Mouse (Mus musculus): ENCODE results near the gene Elf2. TPM values are rescaled to one million over a fixed set of nuclear protein-coding genes. Genes with fewer than 3 reads are reported as not detected.
"Not testable (repeated sequence)": the region's sequence is repeated elsewhere in the genome, so short reads cannot be mapped to it uniquely, and the experiment has no call there.

Gene Elf2
- polyA plus RNA-seq, 1 experiment from 2014 or later: 35.4 TPM

GRCm38 (mm10) chr3:51318053-51318452, 22.4 kb downstream of the Elf2 start:
- not testable (repeated sequence) for DNase-seq (ENCODE audit: low spot score); H3K27me3 ChIP-seq (ENCODE audit: insufficient read depth, poor library complexity, severe bottlenecking); H3K4me3 ChIP-seq; H3K27ac ChIP-seq; H3K4me1 ChIP-seq (replicated peaks); H3K9me3 ChIP-seq
- H3K36me3 ChIP-seq: peaks cover 64% of the 10 kb centered on the region
- WGBS: 84% methylated on average over 3 of the region's 3 CpGs

GRCm38 (mm10) chr3:51316876-51317275, 23.6 kb downstream of the Elf2 start:
- WGBS: 92% methylated on average over 10 of the region's 10 CpGs
- Histone ChIP-seq H3K36me3 (peaks cover 57% of the 10 kb centered on the region), H3K9me3 (no peaks in the 10 kb centered on the region), H3K4me3 (no peak overlapping the region), H3K4me1 (replicated peaks) (no peaks in the 10 kb centered on the region; the same call in 1 of the 2 replicates), H3K27ac (no peak overlapping the region), H3K27me3 (ENCODE audit: insufficient read depth, poor library complexity, severe bottlenecking) (no peaks in the 10 kb centered on the region)
- no peak for DNase-seq (ENCODE audit: low spot score)

- 42% methylated on average over 9 of the region's 9 CpGs for WGBS
- peaks cover 38% of the 10 kb centered on the region for H3K36me3 ChIP-seq
- no peak for DNase-seq (ENCODE audit: low spot score)
- no peaks in the 10 kb centered on the region for H3K27me3 ChIP-seq (ENCODE audit: insufficient read depth, poor library complexity, severe bottlenecking)
- no peaks in the 10 kb centered on the region for H3K9me3 ChIP-seq
- H3K4me1 ChIP-seq (replicated peaks): peaks cover 15% of the 10 kb centered on the region
- H3K27ac ChIP-seq: no peak overlapping the region
- no peak overlapping the region for H3K4me3 ChIP-seq
Observed at GRCm38 (mm10) chr3:51311638-51312037, 28.8 kb downstream of the Elf2 start.

DNA sequence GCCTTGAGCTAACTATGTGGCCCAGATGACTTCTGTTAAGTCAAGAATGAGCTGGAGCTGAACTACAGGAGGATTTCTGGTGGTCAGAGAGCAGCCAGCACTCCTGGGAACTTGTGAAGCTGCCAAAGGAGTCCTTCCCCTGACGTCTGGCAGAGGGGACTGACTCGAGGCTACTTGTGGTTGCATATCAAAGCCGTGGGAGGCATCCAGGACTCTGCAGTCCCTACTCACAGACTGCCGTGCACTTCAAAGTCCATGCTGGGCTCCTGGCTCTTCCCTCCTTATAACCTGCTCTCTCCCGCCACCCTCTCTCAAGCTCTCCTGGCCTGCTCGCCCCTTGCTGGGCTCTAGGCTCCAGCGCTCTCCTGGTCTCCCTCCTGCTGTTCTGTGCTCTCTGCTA, 30.4 kb downstream of the Elf2 start:
- Histone ChIP-seq H3K9me3 (no peaks in the 10 kb centered on the region), H3K27me3 (ENCODE audit: insufficient read depth, poor library complexity, severe bottlenecking) (no peaks in the 10 kb centered on the region), H3K27ac (peak overlapping the region; percentile 75), H3K36me3 (peaks cover 52% of the 10 kb centered on the region), H3K4me3 (no peak overlapping the region), H3K4me1 (replicated peaks) (peaks cover 15% of the 10 kb centered on the region)
- WGBS: 36% methylated on average over 7 of the region's 7 CpGs
- no peak for DNase-seq (ENCODE audit: low spot score)

DNA sequence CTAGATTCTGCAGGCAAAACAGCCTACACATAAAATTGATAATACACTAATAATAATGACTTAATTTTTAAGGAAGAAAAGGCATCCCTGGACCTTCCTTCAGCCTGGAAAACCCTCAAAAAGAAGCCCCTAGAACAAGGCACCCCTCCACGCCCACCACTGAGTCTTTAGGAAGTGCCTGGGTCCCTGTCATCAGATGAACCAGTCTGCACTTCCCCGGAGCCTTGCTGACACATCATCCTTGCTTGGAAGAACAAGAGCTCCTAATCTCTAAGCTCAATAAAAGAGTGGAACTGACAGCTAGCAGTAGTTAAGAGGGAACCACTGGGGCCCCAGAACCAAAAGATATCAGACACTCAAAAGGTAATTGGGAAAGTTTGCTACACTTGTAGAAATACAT, 33.8 kb downstream of the Elf2 start:
- DNase-seq (ENCODE audit: low spot score): no peak
- WGBS: 91% methylated on average over 2 of the region's 2 CpGs
- no peak overlapping the region for H3K4me3 ChIP-seq
- no peak overlapping the region for H3K27ac ChIP-seq
- no peaks in the 10 kb centered on the region for H3K27me3 ChIP-seq (ENCODE audit: insufficient read depth, poor library complexity, severe bottlenecking)
- H3K4me1 ChIP-seq (replicated peaks): peaks cover 15% of the 10 kb centered on the region
- H3K9me3 ChIP-seq: peaks cover 8% of the 10 kb centered on the region
- peaks cover 66% of the 10 kb centered on the region for H3K36me3 ChIP-seq

- DNase-seq (ENCODE audit: low spot score): no peak
- no peak overlapping the region for H3K4me3 ChIP-seq
- no peak overlapping the region for H3K27ac ChIP-seq
- H3K36me3 ChIP-seq: peaks cover 72% of the 10 kb centered on the region
- H3K9me3 ChIP-seq: peaks cover 8% of the 10 kb centered on the region
- H3K27me3 ChIP-seq (ENCODE audit: insufficient read depth, poor library complexity, severe bottlenecking): no peaks in the 10 kb centered on the region
- WGBS: 86% methylated on average over 8 of the region's 8 CpGs
- peaks cover 11% of the 10 kb centered on the region for H3K4me1 ChIP-seq (replicated peaks)
Observed at GRCm38 (mm10) chr3:51305961-51306360, 34.5 kb downstream of the Elf2 start.

- H3K27ac ChIP-seq: no peak overlapping the region
- H3K36me3 ChIP-seq: peaks cover 65% of the 10 kb centered on the region
- WGBS: 91% methylated on average over 3 of the region's 3 CpGs
- H3K4me1 ChIP-seq (replicated peaks): no peaks in the 10 kb centered on the region
- no peak overlapping the region for H3K4me3 ChIP-seq
- no peak for DNase-seq (ENCODE audit: low spot score)
- peaks cover 8% of the 10 kb centered on the region for H3K9me3 ChIP-seq
- no peaks in the 10 kb centered on the region for H3K27me3 ChIP-seq (ENCODE audit: insufficient read depth, poor library complexity, severe bottlenecking)
Observed at GRCm38 (mm10) chr3:51302971-51303476, 37.4 kb downstream of the Elf2 start.

DNA sequence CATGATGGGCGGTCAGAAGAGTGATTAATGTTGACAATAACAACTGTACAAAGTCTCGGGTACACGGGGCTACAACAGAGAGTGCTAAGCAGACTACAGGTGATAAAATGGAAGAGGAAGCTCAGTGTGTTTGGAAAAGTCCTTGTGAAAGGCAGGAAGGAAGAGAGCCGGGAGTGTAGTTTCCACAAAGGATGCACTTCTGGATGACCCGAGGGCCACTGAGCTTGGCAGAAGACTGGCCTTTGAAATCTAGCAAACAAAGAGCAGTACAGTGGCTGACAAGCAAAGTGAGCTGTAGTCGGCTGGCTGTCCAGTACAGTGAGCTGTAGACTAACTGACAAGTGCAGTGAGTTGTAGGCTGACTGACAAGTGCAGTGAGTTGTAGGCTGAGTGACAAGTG, 38.9 kb downstream of the Elf2 start:
- Histone ChIP-seq H3K27ac (no peak overlapping the region), H3K9me3 (peaks cover 8% of the 10 kb centered on the region), H3K4me1 (replicated peaks) (no peaks in the 10 kb centered on the region), H3K27me3 (ENCODE audit: insufficient read depth, poor library complexity, severe bottlenecking) (no peaks in the 10 kb centered on the region), H3K4me3 (no peak overlapping the region), H3K36me3 (peaks cover 62% of the 10 kb centered on the region)
- 86% methylated on average over 6 of the region's 6 CpGs for WGBS
- DNase-seq (ENCODE audit: low spot score): no peak

- no peaks in the 10 kb centered on the region for H3K4me1 ChIP-seq (replicated peaks)
- peaks cover 1% of the 10 kb centered on the region; the same call in 1 of the 2 replicates for H3K9me3 ChIP-seq
- H3K36me3 ChIP-seq: peaks cover 42% of the 10 kb centered on the region
- 77% methylated on average over 1 of the region's 1 CpGs for WGBS
- no peaks in the 10 kb centered on the region for H3K27me3 ChIP-seq (ENCODE audit: insufficient read depth, poor library complexity, severe bottlenecking)
- H3K4me3 ChIP-seq: no peak overlapping the region
- no peak overlapping the region for H3K27ac ChIP-seq
- no peak for DNase-seq (ENCODE audit: low spot score)
Observed at GRCm38 (mm10) chr3:51296790-51297189, 43.7 kb downstream of the Elf2 start.

DNA sequence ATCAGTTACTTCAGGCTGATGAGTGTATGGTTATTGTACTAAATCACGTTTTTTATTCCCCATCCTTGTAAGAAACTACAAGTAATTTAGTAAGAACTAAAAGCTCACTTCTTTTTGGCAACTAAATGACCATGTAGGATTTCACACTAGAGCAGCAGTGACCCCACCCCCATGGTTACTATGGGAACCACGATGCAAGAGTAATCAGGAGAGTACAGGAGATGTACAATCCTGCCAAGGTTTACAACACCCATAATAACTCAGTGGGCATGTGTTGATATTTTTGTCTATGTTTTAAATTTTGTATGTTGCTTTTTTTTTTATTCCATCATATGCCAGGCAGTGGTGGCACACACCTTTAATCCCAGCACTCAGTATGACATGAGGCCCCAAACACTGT, 45.2 kb downstream of the Elf2 start:
- Histone ChIP-seq H3K36me3 (peaks cover 31% of the 10 kb centered on the region), H3K4me3 (no peak overlapping the region), H3K27me3 (ENCODE audit: insufficient read depth, poor library complexity, severe bottlenecking) (no peaks in the 10 kb centered on the region), H3K4me1 (replicated peaks) (no peaks in the 10 kb centered on the region), H3K9me3 (no peaks in the 10 kb centered on the region), H3K27ac (no peak overlapping the region)
- 77% methylated on average over 2 of the region's 2 CpGs for WGBS
- no peak for DNase-seq (ENCODE audit: low spot score)

- peaks cover 26% of the 10 kb centered on the region for H3K36me3 ChIP-seq
- DNase-seq (ENCODE audit: low spot score): no peak
- H3K9me3 ChIP-seq: no peaks in the 10 kb centered on the region
- H3K4me3 ChIP-seq: no peak overlapping the region
- H3K27ac ChIP-seq: no peak overlapping the region
- 51% methylated on average over 2 of the region's 2 CpGs for WGBS
- H3K27me3 ChIP-seq (ENCODE audit: insufficient read depth, poor library complexity, severe bottlenecking): no peaks in the 10 kb centered on the region
- H3K4me1 ChIP-seq (replicated peaks): no peaks in the 10 kb centered on the region
Observed at GRCm38 (mm10) chr3:51294251-51294650, 46.2 kb downstream of the Elf2 start.

DNA sequence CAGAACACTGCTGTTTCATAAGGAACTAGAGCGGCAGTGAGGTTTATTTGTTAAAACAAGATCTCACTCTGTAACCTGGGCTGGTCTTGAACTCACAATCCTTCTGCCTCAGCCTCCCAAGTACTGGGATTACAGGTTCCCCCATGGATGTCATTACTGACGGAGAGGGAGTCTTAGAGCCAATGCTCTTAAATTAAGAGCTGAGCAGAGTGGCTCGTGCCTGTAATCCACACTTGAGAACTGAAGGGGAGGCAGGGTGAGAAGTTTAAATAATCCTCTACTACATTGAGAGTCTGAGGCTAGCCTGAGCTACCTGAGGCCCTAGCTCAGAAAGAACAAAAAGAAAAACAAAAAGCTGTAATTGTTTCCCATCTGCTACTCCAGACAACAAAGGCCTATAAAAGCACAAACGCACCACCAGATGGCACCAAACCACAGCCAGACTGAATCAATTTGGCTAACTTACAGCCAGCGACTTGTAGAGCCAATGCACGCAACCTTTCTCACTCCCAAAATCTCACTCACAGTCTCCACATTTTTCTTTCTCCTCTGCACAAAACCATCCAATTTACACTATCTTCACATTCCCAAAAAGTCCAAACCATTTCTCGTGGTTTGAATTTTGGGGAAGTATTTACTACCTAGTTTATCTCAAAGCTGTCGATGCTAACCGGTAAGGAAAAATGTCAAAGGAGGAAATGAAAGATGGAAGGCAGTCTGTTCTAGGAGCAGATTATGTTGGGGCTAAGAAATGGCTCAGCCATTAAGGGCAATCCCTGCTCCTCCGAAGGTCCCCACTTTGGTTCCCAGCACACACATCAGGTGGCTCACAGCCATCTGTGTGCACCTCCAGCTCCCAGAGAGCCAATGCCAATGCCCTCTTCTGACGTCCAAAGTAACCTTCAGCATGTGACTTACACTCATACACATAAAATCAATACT, 51.3 kb downstream of the Elf2 start:
- peak overlapping the region; percentile 79 for H3K27ac ChIP-seq
- DNase-seq (ENCODE audit: low spot score): peak; percentile 79
- H3K27me3 ChIP-seq (ENCODE audit: insufficient read depth, poor library complexity, severe bottlenecking): no peaks in the 10 kb centered on the region

GRCm38 (mm10) chr3:51284375-51284774, 56.1 kb downstream of the Elf2 start:
- WGBS: 88% methylated on average over 1 of the region's 1 CpGs
- DNase-seq (ENCODE audit: low spot score): no peak
- no peak overlapping the region for H3K4me3 ChIP-seq
- no peak overlapping the region for H3K27ac ChIP-seq
- H3K4me1 ChIP-seq (replicated peaks): no peaks in the 10 kb centered on the region
- peaks cover 11% of the 10 kb centered on the region for H3K36me3 ChIP-seq
- H3K27me3 ChIP-seq (ENCODE audit: insufficient read depth, poor library complexity, severe bottlenecking): no peaks in the 10 kb centered on the region
- no peaks in the 10 kb centered on the region for H3K9me3 ChIP-seq

More for the DNA sequence above, 51.3 kb downstream of the Elf2 start:
- WGBS: 57% methylated on average over 11 of the region's 11 CpGs
- no peak overlapping the region for H3K4me3 ChIP-seq
- no peaks in the 10 kb centered on the region for H3K9me3 ChIP-seq
- H3K36me3 ChIP-seq: peaks cover 23% of the 10 kb centered on the region
- H3K4me1 ChIP-seq (replicated peaks): no peaks in the 10 kb centered on the region
